Comparison of ENCODE assay signal across 16 mouse cellular contexts in the genomic region with DNA sequence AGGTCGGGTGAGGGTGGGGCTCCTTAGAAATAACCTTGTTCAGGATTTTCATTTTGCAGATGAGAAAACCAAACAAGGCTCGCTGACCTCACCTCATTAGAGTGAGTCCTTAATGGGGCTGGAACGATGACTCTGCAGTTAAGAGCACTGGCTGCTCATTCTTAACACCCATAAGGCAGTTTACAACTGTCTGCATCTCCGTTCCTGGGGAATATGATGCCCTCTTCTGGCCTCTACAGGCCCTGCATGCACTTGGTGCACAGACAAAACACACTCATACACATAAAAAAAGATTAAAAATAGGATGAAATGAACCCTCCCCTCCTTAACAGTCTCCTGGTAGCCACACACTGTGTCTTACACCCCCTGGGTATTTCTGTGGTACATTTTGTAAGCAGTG. TPM values are rescaled to one million over a fixed set of nuclear protein-coding genes. Genes with fewer than 3 reads are reported as not detected.
DNase-seq lines count a peak whose midpoint lies in the region; ATAC-seq and TF ChIP-seq lines count a peak whose summit lies in the region.
"Had no signal": no experiment of that assay in that cellular context is flagged by ENCODE, and none has a peak within 500 bp of the region (broad histone marks: within the 10 kb centered on the region; RNA-seq: fewer than 3 reads in every experiment).

No protein-coding gene starts in this region.

- H3K27me3 ChIP-seq in stomach, postnatal 0 days (ENCODE audit: control insufficient read depth, insufficient read depth, low read length) = no peaks in the 10 kb centered on the region
- H3K27me3 ChIP-seq in heart, embryonic 11.5 days (ENCODE audit: control insufficient read depth, insufficient read depth, low read length) = no peaks in the 10 kb centered on the region
- H3K27me3 ChIP-seq: embryonic facial prominence, embryonic 15.5 days had no signal

- intact Hi-C loops in left cerebral cortex, adult 2 months (cut with DNase I) = no loop called here

- H3K4me3 ChIP-seq in left cerebral cortex, adult 2 months = no peak overlapping the region
- H3K4me3 ChIP-seq in stomach, postnatal 0 days (ENCODE audit: low read depth, low read length) = no peak overlapping the region
- H3K4me3 ChIP-seq in heart, embryonic 11.5 days (ENCODE audit: low read depth, low read length) = no peak overlapping the region
- H3K4me3 ChIP-seq: embryonic facial prominence, embryonic 15.5 days had no signal

- WGBS in stomach, postnatal 0 days = 54% methylated on average over 4 of the region's 4 CpGs
- 56% methylated on average over 4 of the region's 4 CpGs for WGBS in heart, embryonic 11.5 days (ENCODE audit: insufficient replicate concordance)

- no peaks in the 10 kb centered on the region for H3K36me3 ChIP-seq in stomach, postnatal 0 days (ENCODE audit: control insufficient read depth, insufficient read depth, low read length)
- no peaks in the 10 kb centered on the region for H3K36me3 ChIP-seq in heart, embryonic 11.5 days (ENCODE audit: control insufficient read depth, insufficient read depth, low read length)
- H3K36me3 ChIP-seq: embryonic facial prominence, embryonic 15.5 days had no signal

- peak; percentile 12 for TF ChIP-seq CTCF in left cerebral cortex, adult 2 months (IDR thresholded peaks at IDR 0.05)
- TF ChIP-seq CTCF in stomach, postnatal 0 days (IDR thresholded peaks at IDR 0.05; ENCODE audit: low read depth) = peak; percentile 50

- H3K9ac ChIP-seq in stomach, postnatal 0 days (ENCODE audit: low read length) = no peak overlapping the region
- H3K9ac ChIP-seq in heart, embryonic 11.5 days (ENCODE audit: low read depth, low read length) = no peak overlapping the region
- H3K9ac ChIP-seq: embryonic facial prominence, embryonic 15.5 days had no signal

- H3K4me1 ChIP-seq in stomach, postnatal 0 days (replicated peaks; ENCODE audit: control insufficient read depth, insufficient read depth) = no peaks in the 10 kb centered on the region
- peaks cover 3% of the 10 kb centered on the region; the same call in 1 of the 2 replicates for H3K4me1 ChIP-seq in heart, embryonic 11.5 days (ENCODE audit: control insufficient read depth, insufficient read depth, low read length)
- H3K4me1 ChIP-seq: embryonic facial prominence, embryonic 15.5 days had no signal

- no peak for ATAC-seq in stomach, postnatal 0 days (ENCODE audit: low FRiP score, low TSS enrichment)
- ATAC-seq in heart, embryonic 11.5 days (replicated peaks; ENCODE audit: insufficient number of reproducible peaks, low FRiP score, low TSS enrichment) = no peak

- no peak for TF ChIP-seq EP300 in stomach, postnatal 0 days (optimal IDR thresholded peaks at IDR 0.05)

- no peak for DNase-seq in left cerebral cortex, adult 2 months (ENCODE audit: extremely low spot score in 1 of 2, low spot score in 2 of 2)
- DNase-seq in left cerebral cortex, adult 11 months (ENCODE audit: low spot score) = no peak
- peak; percentile 28 for DNase-seq in thymus, postnatal 4 days
- no peak for DNase-seq in thymus, postnatal 10 days (ENCODE audit: low spot score in 2 of 2)
- DNase-seq in R1 (ENCODE audit: low read depth, low spot score) = peak; percentile 61
- no peak for DNase-seq in stomach, postnatal 0 days (ENCODE audit: low spot score)
- no peak for DNase-seq in right cerebral cortex, postnatal 14 days
- DNase-seq: adrenal gland, postnatal 36 days; cerebellum, adult 9-11 months; heart, adult 11 months; kidney, adult 9 months; retina, postnatal 1 day had no signal

- no peaks in the 10 kb centered on the region for H3K9me3 ChIP-seq in stomach, postnatal 0 days (ENCODE audit: control insufficient read depth, low read length)
- no peaks in the 10 kb centered on the region for H3K9me3 ChIP-seq in heart, embryonic 11.5 days (replicated peaks; ENCODE audit: control insufficient read depth, low read length)
- H3K9me3 ChIP-seq: embryonic facial prominence, embryonic 15.5 days had no signal

- H3K27ac ChIP-seq in left cerebral cortex, adult 2 months = no peak overlapping the region
- no peak overlapping the region for H3K27ac ChIP-seq in stomach, postnatal 0 days (replicated peaks)
- no peak overlapping the region for H3K27ac ChIP-seq in heart, embryonic 11.5 days (ENCODE audit: low read depth, low read length)
- H3K27ac ChIP-seq: embryonic facial prominence, embryonic 15.5 days had no signal

- H3K4me2 ChIP-seq in stomach, postnatal 0 days (replicated peaks; ENCODE audit: low read depth) = no peak overlapping the region
- H3K4me2 ChIP-seq in heart, embryonic 11.5 days = no peak overlapping the region
- H3K4me2 ChIP-seq: embryonic facial prominence, embryonic 15.5 days had no signal

RNA-seq across cellular contexts. Expression of gene Gm11492, which starts 38.5 kb away (rescaled TPM):
- total RNA-seq in left cerebral cortex, adult 2 months (2021) = not detected
- polyA plus RNA-seq in stomach, postnatal 0 days (2015; fragmentation: Nextera tagmentation; extraction: Ambion mirVana) = not detected in 2 replicates
- polyA plus RNA-seq in heart, embryonic 11.5 days (2014; fragmentation: Nextera tagmentation; extraction: Ambion mirVana) = not detected in 2 replicates
- total RNA-seq: adrenal gland, postnatal 36 days; hematopoietic stem cell, adult 5-6 weeks had no signal
- polyA plus RNA-seq: embryonic facial prominence, embryonic 15.5 days; lung, embryonic 16.5 days had no signal

RNA-seq across cellular contexts. Expression of gene Sept4, which starts 40.7 kb away (rescaled TPM):
- total RNA-seq in left cerebral cortex, adult 2 months (2021) = 100 to 1,000 TPM; 156 to 175 TPM
- polyA plus RNA-seq in stomach, postnatal 0 days (2015; fragmentation: Nextera tagmentation; extraction: Ambion mirVana) = 25.5 and 26.3 TPM in 2 replicates
- polyA plus RNA-seq in heart, embryonic 11.5 days (2014; fragmentation: Nextera tagmentation; extraction: Ambion mirVana) = 11.7 and 13.3 TPM in 2 replicates

Comparison
In these comparisons a context has a peak if more than half of its experiments do, and no peak if none do; other contexts are left out.
1. DNase-seq: peak in thymus, postnatal 4 days (single experiment) and R1 (single experiment); none in left cerebral cortex, adult 2 months (0 of 2), left cerebral cortex, adult 11 months (single experiment), thymus, postnatal 10 days (0 of 2), stomach, postnatal 0 days (single experiment) and right cerebral cortex, postnatal 14 days (single experiment).